Mouse (Mus musculus) sigmoid colon, adult 10 weeks (tissue): ENCODE measurements around the gene Prss53. TPM values are rescaled to one million over a fixed set of nuclear protein-coding genes. Genes with fewer than 3 reads are reported as not detected.

Experiments
- polyA plus RNA-seq: library from polyadenylated mRNA; stranded (reverse); fragments of 350-450 nt; fragmentation: Illumina TruSeq; extraction: RNeasy Lipid Tissue Mini Kit (QIAGEN cat#74804); gene quantifications from one replicate; pipeline ENCODE4 v1.2.3, GENCODE M21; 2014; ENCODE audit warnings: low read depth, low replicate concordance

Gene Prss53
- not detected for polyA plus RNA-seq

GRCm38 (mm10) chr7:127890798-127891197 lies at the start of gene Prss53:
Gene Prss53 (minus strand): TSS chr7:127890970.

GRCm38 (mm10) chr7:127929923-127930322 lies 39.2 kb upstream of the Prss53 start, which contains the start of gene Prss8:
Gene Prss8 (minus strand): TSS chr7:127930104.

DNA sequence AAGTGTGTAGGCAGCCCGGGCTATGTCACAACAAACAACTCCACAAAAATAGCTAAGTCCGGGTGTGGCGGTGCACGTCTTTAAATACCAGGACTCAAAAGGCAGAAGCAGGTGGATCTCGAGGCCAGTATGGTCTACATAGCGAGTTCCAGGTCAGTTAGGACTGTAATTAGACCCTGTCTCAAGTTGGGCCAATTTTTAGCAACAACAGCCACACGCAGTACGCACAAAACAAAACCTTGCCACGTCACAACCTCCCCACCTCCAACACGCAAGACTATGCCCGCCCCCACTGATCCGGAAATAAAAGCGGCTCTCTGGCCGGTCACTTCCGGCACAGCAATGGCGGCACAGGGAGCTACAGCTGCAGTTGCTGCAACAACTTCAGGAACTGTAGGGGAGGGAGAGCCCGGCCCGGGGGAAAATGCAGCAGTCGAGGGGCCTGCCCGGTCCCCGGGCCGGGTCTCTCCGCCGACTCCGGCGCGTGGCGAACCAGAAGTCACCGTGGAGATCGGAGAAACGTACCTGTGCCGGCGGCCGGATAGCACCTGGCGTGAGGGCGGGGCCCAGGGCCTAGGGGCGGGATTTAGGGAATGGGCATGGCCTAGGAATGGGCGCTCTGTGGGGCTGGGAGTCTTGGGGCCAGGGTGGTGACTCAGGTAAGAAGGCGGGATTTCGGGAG lies 21.6 kb upstream of the Prss53 start, which contains the start of gene Kat8:
Kat8 (plus strand) TSS at position 327 of the 682 bp plus-strand sequence.

DNA sequence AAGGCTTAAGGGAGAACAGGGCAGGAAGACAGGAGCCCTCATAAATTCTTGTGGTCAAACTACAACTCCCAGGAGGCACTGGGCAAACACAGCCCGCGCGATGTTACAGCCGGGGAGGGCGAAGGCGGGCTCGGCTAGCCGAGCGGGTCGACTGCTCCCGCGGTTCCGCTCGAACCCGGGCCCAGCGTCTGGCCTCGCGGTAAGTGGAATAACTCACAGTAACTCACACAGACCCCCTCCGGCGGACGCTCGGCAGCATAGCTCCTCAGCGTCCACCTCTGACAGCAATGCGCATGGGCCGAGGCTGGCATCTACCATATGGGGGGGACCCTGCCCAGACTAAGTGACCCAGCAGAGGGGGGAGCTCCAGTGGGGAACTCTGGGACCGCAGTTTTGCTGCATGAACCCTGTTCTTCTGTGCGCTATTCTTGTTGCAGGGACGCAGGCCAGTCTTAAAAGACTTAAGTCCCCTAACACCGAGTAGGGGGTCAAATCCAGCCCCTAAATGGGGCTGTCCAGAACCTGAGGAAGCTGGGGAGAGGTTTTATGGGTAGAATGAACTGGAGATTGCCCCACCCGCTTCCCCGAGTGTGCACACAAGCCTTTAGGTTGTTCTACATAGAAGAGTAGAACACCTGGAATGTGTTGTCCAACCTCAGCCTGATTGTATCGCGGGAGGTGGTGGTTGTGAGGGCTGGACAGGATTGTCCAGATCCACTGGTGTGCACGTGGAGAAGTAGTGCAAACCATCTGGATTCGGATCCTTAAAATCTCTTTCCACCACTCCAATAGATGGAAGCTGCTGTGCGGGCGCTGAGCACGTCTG lies 13.4 kb upstream of the Prss53 start, which contains the start of gene Bckdk:
Bckdk (plus strand) TSS at position 112 of the 826 bp plus-strand sequence.

DNA sequence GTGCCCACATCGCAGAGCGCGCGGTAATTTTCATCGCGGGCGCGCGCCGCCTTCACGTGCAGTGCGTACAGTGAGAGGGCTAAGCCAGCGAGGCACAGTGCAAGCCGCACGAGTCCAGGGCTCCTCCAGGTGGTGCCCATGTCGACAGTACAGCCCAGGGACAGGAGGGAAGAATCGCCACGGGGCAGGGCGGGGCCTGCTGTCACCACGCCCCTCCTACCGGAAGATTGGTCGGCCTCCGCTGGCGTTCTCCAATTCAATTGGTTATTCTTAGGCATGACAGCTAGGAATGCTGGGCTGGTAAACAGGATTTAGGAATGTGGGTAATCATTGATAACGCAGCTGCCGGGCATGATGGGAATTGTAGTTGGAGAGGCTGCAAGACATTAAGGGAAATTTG lies 4.7 kb upstream of the Prss53 start, which contains the start of the genes Gm21974 and Vkorc1:
Gm21974 (minus strand) TSS at position 13 of the 400 bp plus-strand sequence.
Vkorc1 (minus strand) TSS at position 176 of the 400 bp plus-strand sequence.

DNA sequence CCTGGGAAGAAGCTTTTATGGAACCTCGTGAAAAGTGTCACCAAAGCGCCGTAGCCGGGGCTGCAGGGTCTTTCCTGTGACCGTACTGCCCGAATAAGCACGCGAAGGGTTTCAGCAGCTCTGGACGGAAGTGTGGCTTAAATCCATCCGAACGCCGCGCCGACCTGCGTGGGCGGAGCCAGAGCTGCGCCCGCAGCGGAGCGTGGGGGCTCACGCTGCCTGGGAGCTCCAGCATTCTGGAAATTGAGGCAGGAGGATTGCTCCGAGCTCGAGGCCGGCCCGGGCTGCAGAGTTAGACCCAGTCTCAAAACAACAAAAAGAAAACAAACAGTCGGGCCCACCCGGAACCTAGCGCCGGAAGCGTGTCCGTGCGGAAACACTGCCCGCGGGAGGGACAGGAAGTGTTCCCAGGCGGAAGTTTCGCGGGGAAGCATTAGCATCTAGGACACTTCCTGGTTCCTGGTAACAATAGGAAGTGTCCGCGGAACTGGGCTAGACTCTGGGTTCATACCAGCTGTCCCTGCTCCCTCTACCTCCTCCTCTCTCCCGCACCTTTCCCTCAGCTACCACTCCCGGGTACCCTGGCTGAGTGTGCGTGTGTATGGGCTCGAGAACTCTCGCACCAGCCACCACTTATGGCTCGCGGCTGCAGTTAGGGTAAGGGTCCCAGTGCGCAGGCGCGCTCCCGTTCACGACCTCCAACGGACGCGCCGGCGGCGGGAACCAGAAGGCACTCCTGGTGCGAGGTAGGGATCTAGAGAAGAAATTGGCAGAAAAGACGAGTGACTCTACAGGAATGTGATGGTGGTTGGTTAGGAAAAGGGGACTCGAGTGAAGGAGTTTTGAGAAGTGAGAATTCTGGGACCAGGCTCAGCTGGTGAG lies 14.1 kb downstream of the Prss53 start, which contains the start of gene Zfp668:
Zfp668 (minus strand) TSS at position 362 of the 882 bp plus-strand sequence.

DNA sequence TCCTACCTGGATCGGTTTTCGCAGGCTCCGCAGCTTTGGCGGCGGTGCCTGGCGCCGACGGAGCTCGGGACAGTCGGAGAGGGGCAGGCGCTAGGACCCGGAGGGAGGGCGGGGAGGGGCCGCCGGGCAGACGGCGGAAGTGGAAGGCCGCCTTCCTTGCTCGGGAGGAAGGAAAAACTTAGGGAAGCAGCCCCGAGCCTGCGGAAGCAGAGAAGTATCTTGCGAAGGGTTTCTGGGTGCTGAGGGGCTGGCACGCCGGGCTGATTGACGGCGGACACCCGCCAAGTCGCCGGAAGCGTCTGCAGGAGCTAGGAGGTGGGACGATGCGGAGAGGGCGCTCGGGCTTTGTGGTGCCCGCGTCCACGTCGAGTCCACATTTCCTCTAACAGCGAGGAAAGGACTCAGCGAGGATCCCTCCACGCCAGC lies 14.7 kb downstream of the Prss53 start, which contains the start of gene Zfp646:
Zfp646 (plus strand) TSS at position 181 of the 426 bp plus-strand sequence.

Other genes starting within 250 kb of the Prss53 start
- gene Bcl7c, start 182.0 kb downstream of the Prss53 start, polyA plus RNA-seq: 1.0 TPM
- gene Ctf1, start 178.2 kb downstream of the Prss53 start, polyA plus RNA-seq: 2.8 TPM
- gene Ctf2, start 158.8 kb downstream of the Prss53 start, polyA plus RNA-seq: not detected
- gene Fbxl19, start 146.4 kb downstream of the Prss53 start, polyA plus RNA-seq: 1.2 TPM
- gene Orai3, start 121.2 kb downstream of the Prss53 start, polyA plus RNA-seq: 3.5 TPM
- 7.0 TPM for gene Setd1a, start 114.3 kb downstream of the Prss53 start, polyA plus RNA-seq
- gene Gm49388, start 105.4 kb downstream of the Prss53 start, polyA plus RNA-seq: not detected
- gene Hsd3b7, start 90.4 kb downstream of the Prss53 start, polyA plus RNA-seq: 16.0 TPM
- gene Stx4a, start 66.7 kb downstream of the Prss53 start, polyA plus RNA-seq: 17.9 TPM
- gene Stx1b, start 66.4 kb downstream of the Prss53 start, polyA plus RNA-seq: 0.60 TPM
- 11.1 TPM for gene Zfp646, start 14.7 kb downstream of the Prss53 start, polyA plus RNA-seq
- 1.7 TPM for gene Zfp668, start 14.1 kb downstream of the Prss53 start, polyA plus RNA-seq
- gene Gm21974, start 4.5 kb upstream of the Prss53 start, polyA plus RNA-seq: not detected
- gene Vkorc1, start 4.6 kb upstream of the Prss53 start, polyA plus RNA-seq: 26.8 TPM
- 2.8 TPM for gene Bckdk, start 13.1 kb upstream of the Prss53 start, polyA plus RNA-seq
- gene Kat8, start 21.5 kb upstream of the Prss53 start, polyA plus RNA-seq: 10.2 TPM
- gene Prss8, start 39.1 kb upstream of the Prss53 start, polyA plus RNA-seq: 1.0 TPM
- gene Prss36, start 55.8 kb upstream of the Prss53 start, polyA plus RNA-seq: not detected
- 788 TPM for gene Fus, start 76.5 kb upstream of the Prss53 start, polyA plus RNA-seq
- 99.2 TPM for gene Pycard, start 102.9 kb upstream of the Prss53 start, polyA plus RNA-seq
- 0.91 TPM for gene Trim72, start 113.0 kb upstream of the Prss53 start, polyA plus RNA-seq
- gene Itgam, start 171.7 kb upstream of the Prss53 start, polyA plus RNA-seq: 10.1 TPM
- gene Gm49368, start 171.7 kb upstream of the Prss53 start, polyA plus RNA-seq: not detected
- 2.9 TPM for gene Itgax, start 238.6 kb upstream of the Prss53 start, polyA plus RNA-seq